Comparison of ENCODE assay signal across 23 mouse cellular contexts in genomic region chr7:121689338-121689737, GRCm38 (mm10). TPM values are rescaled to one million over a fixed set of nuclear protein-coding genes. Genes with fewer than 3 reads are reported as not detected.
DNase-seq lines count a peak whose midpoint lies in the region; ATAC-seq and TF ChIP-seq lines count a peak whose summit lies in the region.
"Had no signal": no experiment of that assay in that cellular context is flagged by ENCODE, and none has a peak within 500 bp of the region (broad histone marks: within the 10 kb centered on the region; RNA-seq: fewer than 3 reads in every experiment).

No protein-coding gene starts in this region.

- no peak overlapping the region for H3K4me2 ChIP-seq in heart, embryonic 11.5 days
- H3K4me2 ChIP-seq: embryonic facial prominence, embryonic 13.5 days; embryonic facial prominence, embryonic 15.5 days; forebrain, embryonic 12.5 days had no signal

- no peak overlapping the region for H3K4me3 ChIP-seq in kidney, adult 2 months (ENCODE audit: insufficient read depth, low read depth, low read length)
- no peak overlapping the region for H3K4me3 ChIP-seq in heart, embryonic 11.5 days (ENCODE audit: low read depth, low read length)
- H3K4me3 ChIP-seq: embryonic facial prominence, embryonic 13.5 days; embryonic facial prominence, embryonic 15.5 days; erythroblast, embryonic 14.5 days; forebrain, embryonic 10.5 days; forebrain, embryonic 12.5 days had no signal

- no peaks in the 10 kb centered on the region for H3K36me3 ChIP-seq in kidney, adult 2 months (ENCODE audit: control insufficient read depth, insufficient read depth, low read length)
- H3K36me3 ChIP-seq in heart, embryonic 11.5 days (ENCODE audit: control insufficient read depth, insufficient read depth, low read length) = no peaks in the 10 kb centered on the region
- H3K36me3 ChIP-seq: embryonic facial prominence, embryonic 13.5 days; embryonic facial prominence, embryonic 15.5 days; forebrain, embryonic 12.5 days had no signal

- peak; percentile 73 for ATAC-seq in CD4-positive, CD25-positive, alpha-beta regulatory T cell, adult 4 months
- ATAC-seq in heart, embryonic 11.5 days (replicated peaks; ENCODE audit: insufficient number of reproducible peaks, low FRiP score, low TSS enrichment) = no peak
- ATAC-seq: forebrain, embryonic 14.5 days; forebrain, embryonic 16.5 days had no signal

- no peak overlapping the region for H3K27ac ChIP-seq in kidney, adult 2 months (ENCODE audit: insufficient read depth, low read depth, low read length)
- no peak overlapping the region for H3K27ac ChIP-seq in heart, embryonic 11.5 days (ENCODE audit: low read depth, low read length)
- H3K27ac ChIP-seq: embryonic facial prominence, embryonic 13.5 days; embryonic facial prominence, embryonic 15.5 days; forebrain, embryonic 10.5 days; forebrain, embryonic 12.5 days had no signal

- no peaks in the 10 kb centered on the region for H3K27me3 ChIP-seq in kidney, adult 2 months (replicated peaks; ENCODE audit: control insufficient read depth, insufficient read depth, low read length)
- no peaks in the 10 kb centered on the region for H3K27me3 ChIP-seq in heart, embryonic 11.5 days (ENCODE audit: control insufficient read depth, insufficient read depth, low read length)
- H3K27me3 ChIP-seq: embryonic facial prominence, embryonic 13.5 days; embryonic facial prominence, embryonic 15.5 days; forebrain, embryonic 12.5 days had no signal

- TF ChIP-seq POLR2A in kidney, adult 2 months (IDR thresholded peaks at IDR 0.05; ENCODE audit: low read depth, low read length) = no peak

- H3K9ac ChIP-seq in heart, embryonic 11.5 days (ENCODE audit: low read depth, low read length) = no peak overlapping the region
- H3K9ac ChIP-seq: embryonic facial prominence, embryonic 13.5 days; embryonic facial prominence, embryonic 15.5 days; forebrain, embryonic 12.5 days had no signal

- no peaks in the 10 kb centered on the region for H3K4me1 ChIP-seq in kidney, adult 2 months (ENCODE audit: control insufficient read depth, insufficient read depth, low read length)
- no peaks in the 10 kb centered on the region for H3K4me1 ChIP-seq in heart, embryonic 11.5 days (ENCODE audit: control insufficient read depth, insufficient read depth, low read length)
- H3K4me1 ChIP-seq: embryonic facial prominence, embryonic 13.5 days; embryonic facial prominence, embryonic 15.5 days; forebrain, embryonic 10.5 days; forebrain, embryonic 12.5 days had no signal

- DNase-seq in induced T-regulatory cell, adult 2 months (ENCODE audit: low read depth) = peak; percentile 46
- no peak for DNase-seq in kidney, adult 2 months
- DNase-seq in ovary, adult 18-20 months (ENCODE audit: low spot score) = no peak
- DNase-seq: adrenal gland, adult 2 months; adrenal gland, postnatal 10 days; adrenal gland, postnatal 25 days; cerebellum, adult 11 months; cerebellum, adult 18-20 months; cerebellum, adult 8-10 months; cerebellum, adult 9-11 months; cerebellum, postnatal 14 days; cerebellum, postnatal 36 days; embryo, embryonic 11 days had no signal

- no peaks in the 10 kb centered on the region for H3K9me3 ChIP-seq in heart, embryonic 11.5 days (replicated peaks; ENCODE audit: control insufficient read depth, low read length)
- H3K9me3 ChIP-seq: embryonic facial prominence, embryonic 13.5 days; embryonic facial prominence, embryonic 15.5 days; forebrain, embryonic 10.5 days; forebrain, embryonic 12.5 days had no signal

- TF ChIP-seq CTCF in kidney, adult 2 months (conservative IDR thresholded peaks at IDR 0.05; ENCODE audit: insufficient read depth, insufficient read length, low read depth, low read length) = no peak

RNA-seq across cellular contexts. Expression of gene Usp31, which starts 17.7 kb away (rescaled TPM):
- 1 to 10 TPM; 1.7 to 2.2 TPM for polyA plus RNA-seq in CD4-positive, CD25-positive, alpha-beta regulatory T cell, adult 4 months (2017; shearing (Covaris generic))
- 3.7 and 5.8 TPM in 2 replicates for polyA plus RNA-seq in kidney, adult 2 months (2012; rRNA removed)
- polyA plus RNA-seq in heart, embryonic 11.5 days (2014; fragmentation: Nextera tagmentation; extraction: Ambion mirVana) = 2.2 and 2.6 TPM in 2 replicates

RNA-seq across cellular contexts. Expression of gene Scnn1g, which starts 44.9 kb away (rescaled TPM):
- polyA plus RNA-seq in CD4-positive, CD25-positive, alpha-beta regulatory T cell, adult 4 months (2017; shearing (Covaris generic)) = not detected
- polyA plus RNA-seq in kidney, adult 2 months (2012; rRNA removed) = 34.8 and 35.1 TPM in 2 replicates
- 0.07 and 0.20 TPM in 2 replicates for polyA plus RNA-seq in heart, embryonic 11.5 days (2014; fragmentation: Nextera tagmentation; extraction: Ambion mirVana)
- polyA plus RNA-seq: C2C12; erythroblast, embryonic 14.5 days; forebrain, embryonic 12.5 days; forebrain, embryonic 14.5 days; forebrain, embryonic 16.5 days had no signal

Comparison
In these comparisons a context has a peak if more than half of its experiments do, and no peak if none do; other contexts are left out.
1. RNA of gene Scnn1g, which starts 44.9 kb away (polyA plus RNA-seq): 34.8 to 35.1 TPM in kidney, adult 2 months; 0.07 to 0.20 TPM in heart, embryonic 11.5 days and not detected in CD4-positive, CD25-positive, alpha-beta regulatory T cell, adult 4 months; every median in the first group is over 10 times any median in the second.